Mouse (Mus musculus) heart, embryonic 10.5 days (tissue): Measurements from ENCODE around the gene Itgb8. TPM values are rescaled to one million over a fixed set of nuclear protein-coding genes. Genes with fewer than 3 reads are reported as not detected.

Experiments
- DNase-seq: peaks from one replicate; pipeline ENCODE4 v3.0.0-alpha.2; 2017; ENCODE audit warnings: low spot score
- H3K27ac ChIP-seq: fragments of 300-500 bp; sonication (generic); 2 replicates; pipeline ENCODE4 v1.5.1; 2016; ENCODE audit warnings: mild to moderate bottlenecking
- H3K27me3 ChIP-seq: fragments of 300-500 bp; sonication (generic); 2 replicates; pipeline ENCODE4 v1.6.1; 2016; ENCODE audit warnings: mild to moderate bottlenecking; ENCODE audit not compliant: poor library complexity, insufficient read depth, severe bottlenecking
- H3K36me3 ChIP-seq: fragments of 300-500 bp; sonication (generic); 2 replicates; pipeline ENCODE4 v1.6.1; 2016; ENCODE audit warnings: mild to moderate bottlenecking, moderate library complexity
- H3K4me1 ChIP-seq: fragments of 300-500 bp; sonication (generic); 2 replicates; pipeline ENCODE4 v1.6.1; 2016; ENCODE audit warnings: mild to moderate bottlenecking
- H3K4me3 ChIP-seq: fragments of 300-500 bp; sonication (generic); 2 replicates; pipeline ENCODE4 v1.5.1; 2016; ENCODE audit warnings: mild to moderate bottlenecking, moderate library complexity
- H3K9me3 ChIP-seq: fragments of 300-500 bp; sonication (generic); 2 replicates; pipeline ENCODE4 v1.6.1; 2016; ENCODE audit warnings: mild to moderate bottlenecking, moderate library complexity
- WGBS: fragments of 180-500 bp; shearing (Covaris S2); methylation state at CpG from one replicate; pipeline ENCODE4 v1.1.7; 2016; 5-methylcytosine and 5-hydroxymethylcytosine counted together
- polyA plus RNA-seq: library from polyadenylated mRNA; unstranded; fragments of >200 nt; fragmentation: Nextera tagmentation; extraction: Ambion mirVana; gene quantifications from 2 replicates; pipeline ENCODE4 v1.2.1, GENCODE M21; 2016

Itgb8 gene
- polyA plus RNA-seq, 1 experiment from 2014 or later: 4.4 TPM

DNA sequence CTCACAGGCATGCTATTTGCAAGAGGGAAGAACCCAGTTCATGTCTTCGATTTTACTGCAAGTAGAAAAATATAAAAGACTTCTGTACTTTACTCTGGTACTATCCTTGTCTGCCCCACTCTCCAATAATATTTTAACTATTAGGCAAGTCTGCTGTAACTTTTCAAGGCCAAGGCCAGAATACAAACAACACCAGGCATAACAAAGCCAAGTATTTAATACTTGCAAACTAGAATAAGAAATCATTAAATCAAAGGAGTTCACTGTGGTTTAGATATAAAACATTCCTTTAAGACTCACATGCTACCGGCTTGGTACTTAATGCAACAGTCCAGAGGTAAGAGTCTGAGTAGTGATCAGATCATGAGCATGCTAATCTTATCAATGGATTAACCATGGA, 9.0 kb downstream of the Itgb8 start:
- Histone ChIP-seq H3K4me3 (no peak overlapping the region), H3K27ac (no peak overlapping the region), H3K4me1 (no peaks in the 10 kb centered on the region), H3K36me3 (no peaks in the 10 kb centered on the region), H3K9me3 (no peaks in the 10 kb centered on the region), H3K27me3 (no peaks in the 10 kb centered on the region)
- DNase-seq: no peak
- WGBS: 75% methylated on average over 2 of the region's 2 CpGs

DNA sequence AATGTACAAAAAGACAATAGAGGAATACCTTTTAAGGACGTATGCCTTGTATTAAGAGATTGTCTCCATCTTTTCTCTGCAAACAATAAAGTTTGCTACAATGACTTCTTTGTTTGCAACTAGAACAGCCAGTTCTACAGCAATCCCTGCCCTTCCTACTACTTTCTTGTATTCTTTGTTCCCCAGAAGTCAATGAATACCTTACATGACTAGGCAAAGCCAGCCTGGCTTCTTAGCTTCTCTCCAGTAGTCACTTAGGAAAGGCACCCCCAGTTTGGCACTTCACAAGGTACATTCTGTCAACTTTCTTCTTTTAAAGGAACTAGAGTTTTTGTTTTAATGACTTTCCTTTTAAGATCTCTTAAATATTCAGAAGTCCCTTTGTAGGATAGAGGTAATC, 10.7 kb downstream of the Itgb8 start:
- H3K36me3 ChIP-seq: no peaks in the 10 kb centered on the region
- WGBS: 70% methylated on average over 1 of the region's 1 CpGs
- H3K9me3 ChIP-seq: no peaks in the 10 kb centered on the region
- H3K27ac ChIP-seq: no peak overlapping the region
- no peak overlapping the region for H3K4me3 ChIP-seq
- H3K4me1 ChIP-seq: no peaks in the 10 kb centered on the region
- no peaks in the 10 kb centered on the region for H3K27me3 ChIP-seq
- no peak for DNase-seq

DNA sequence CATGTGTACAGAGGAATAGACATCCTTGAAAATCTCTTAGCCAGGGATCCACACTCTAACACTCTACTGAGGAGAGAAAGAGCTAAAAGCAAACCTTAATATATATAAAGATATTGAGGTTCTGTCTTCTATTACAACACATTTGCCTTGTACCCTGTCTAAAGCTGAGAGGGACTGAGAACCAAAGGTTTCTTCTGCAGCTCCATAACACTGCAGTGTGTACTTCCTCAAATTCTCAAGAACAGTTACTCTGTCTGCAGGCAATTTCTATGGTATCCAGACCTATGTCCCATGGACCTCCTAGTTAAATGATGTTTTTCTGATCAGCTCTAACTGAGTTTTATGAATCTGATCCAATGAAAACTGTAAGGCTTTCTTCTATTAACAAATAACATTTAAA, 13.9 kb downstream of the Itgb8 start:
- H3K4me3 ChIP-seq: no peak overlapping the region
- no peak for DNase-seq
- H3K27me3 ChIP-seq: no peaks in the 10 kb centered on the region
- H3K36me3 ChIP-seq: no peaks in the 10 kb centered on the region
- H3K27ac ChIP-seq: no peak overlapping the region
- no peaks in the 10 kb centered on the region for H3K4me1 ChIP-seq
- no peaks in the 10 kb centered on the region for H3K9me3 ChIP-seq

DNA sequence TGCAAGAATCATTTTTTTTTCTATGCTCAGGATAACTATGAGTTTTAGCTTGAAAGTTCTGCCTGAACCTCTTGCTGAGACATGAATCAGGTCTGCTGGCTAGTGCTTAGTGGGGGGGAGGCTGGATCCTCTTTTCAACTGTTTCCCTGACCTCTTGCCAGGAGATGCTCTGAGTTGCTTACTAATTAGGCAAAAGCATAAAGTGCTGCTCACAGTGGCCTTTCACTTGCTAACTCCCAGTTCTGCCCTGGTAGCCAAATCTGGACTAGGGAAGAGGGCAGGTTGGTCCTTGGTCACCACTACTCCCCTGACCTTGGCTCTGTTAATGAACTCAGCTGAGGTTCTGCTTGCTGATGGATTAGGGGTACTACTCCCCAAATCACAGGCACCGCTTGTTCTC, 19.2 kb downstream of the Itgb8 start:
- no peaks in the 10 kb centered on the region for H3K4me1 ChIP-seq
- H3K9me3 ChIP-seq: no peaks in the 10 kb centered on the region
- WGBS: 90% methylated on average over 1 of the region's 1 CpGs
- H3K27me3 ChIP-seq: no peaks in the 10 kb centered on the region
- no peak overlapping the region for H3K4me3 ChIP-seq
- H3K36me3 ChIP-seq: no peaks in the 10 kb centered on the region
- H3K27ac ChIP-seq: no peak overlapping the region
- DNase-seq: no peak

DNA sequence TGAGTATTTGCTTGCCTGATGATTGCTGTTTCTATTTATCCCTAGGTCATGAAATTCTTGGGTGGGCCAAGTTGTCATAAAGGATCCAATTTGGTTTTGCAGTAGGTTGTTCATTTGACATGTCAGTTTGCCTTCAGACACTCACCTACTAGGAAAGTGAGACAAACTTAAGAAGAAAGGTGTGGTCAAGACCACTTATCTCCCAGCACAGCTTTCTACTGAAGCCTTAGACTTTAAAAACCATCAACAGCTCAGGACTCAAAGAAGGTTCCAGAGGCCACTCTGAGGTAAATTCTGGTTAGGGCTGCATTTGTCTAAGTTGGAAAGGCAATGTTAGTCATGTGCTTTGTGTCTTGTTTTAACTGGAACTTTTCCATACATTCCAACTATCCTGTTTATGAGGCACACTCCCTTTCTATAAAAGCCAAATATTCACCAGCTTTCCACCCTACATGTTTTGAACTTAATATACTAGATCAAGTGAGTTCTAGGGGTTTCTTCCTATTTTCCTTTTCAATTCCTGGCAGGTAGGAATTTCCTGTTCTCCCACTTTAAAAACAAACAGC, 20.8 kb downstream of the Itgb8 start:
- H3K27me3 ChIP-seq: no peaks in the 10 kb centered on the region
- no peaks in the 10 kb centered on the region for H3K9me3 ChIP-seq
- no peak for DNase-seq
- no peaks in the 10 kb centered on the region for H3K36me3 ChIP-seq
- H3K4me1 ChIP-seq: no peaks in the 10 kb centered on the region
- H3K27ac ChIP-seq: no peak overlapping the region
- no peak overlapping the region for H3K4me3 ChIP-seq

DNA sequence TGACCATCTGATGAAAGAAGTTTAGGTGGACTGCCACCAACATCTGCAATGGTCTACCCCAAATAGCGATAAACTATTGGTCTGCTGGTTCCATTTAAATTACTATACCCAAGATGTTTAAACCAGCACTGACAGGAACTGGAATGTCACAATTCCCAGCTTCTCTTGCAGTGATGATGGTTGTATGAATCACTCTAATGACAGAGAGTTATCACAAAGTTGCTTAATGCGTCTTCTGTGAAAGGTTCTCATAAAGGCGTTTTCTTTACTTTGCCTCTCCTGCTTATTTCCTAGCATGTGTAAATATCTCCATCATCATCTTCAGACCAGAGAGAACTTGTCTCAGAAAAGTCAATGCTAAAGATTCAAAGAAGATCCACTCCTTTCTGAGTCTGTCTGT, 23.4 kb downstream of the Itgb8 start:
- no peak for DNase-seq
- Histone ChIP-seq H3K36me3 (no peaks in the 10 kb centered on the region), H3K27ac (no peak overlapping the region), H3K4me1 (no peaks in the 10 kb centered on the region), H3K9me3 (no peaks in the 10 kb centered on the region), H3K27me3 (no peaks in the 10 kb centered on the region), H3K4me3 (no peak overlapping the region)
- 90% methylated on average over 3 of the region's 3 CpGs for WGBS

DNA sequence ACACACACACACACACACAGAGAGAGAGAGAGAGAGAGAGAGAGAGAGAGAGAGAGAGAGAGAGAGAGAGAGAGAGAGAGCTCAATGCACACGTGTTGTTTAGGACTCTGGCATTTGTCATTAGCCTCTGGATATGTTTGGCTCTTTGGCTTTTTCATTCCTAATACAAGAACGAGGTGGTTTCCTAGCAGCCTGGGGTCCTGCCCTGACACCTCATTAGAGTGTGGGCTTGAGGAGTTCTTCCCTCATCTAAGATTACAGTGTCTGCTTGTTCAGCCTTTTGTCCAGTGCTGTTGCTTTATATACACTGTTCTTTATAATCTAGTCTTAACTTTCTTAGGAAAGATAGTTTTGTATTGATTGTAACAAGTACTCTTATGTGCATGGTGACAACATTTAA, 27.1 kb downstream of the Itgb8 start:
- no peak for DNase-seq
- 56% methylated on average over 2 of the region's 2 CpGs for WGBS

DNA sequence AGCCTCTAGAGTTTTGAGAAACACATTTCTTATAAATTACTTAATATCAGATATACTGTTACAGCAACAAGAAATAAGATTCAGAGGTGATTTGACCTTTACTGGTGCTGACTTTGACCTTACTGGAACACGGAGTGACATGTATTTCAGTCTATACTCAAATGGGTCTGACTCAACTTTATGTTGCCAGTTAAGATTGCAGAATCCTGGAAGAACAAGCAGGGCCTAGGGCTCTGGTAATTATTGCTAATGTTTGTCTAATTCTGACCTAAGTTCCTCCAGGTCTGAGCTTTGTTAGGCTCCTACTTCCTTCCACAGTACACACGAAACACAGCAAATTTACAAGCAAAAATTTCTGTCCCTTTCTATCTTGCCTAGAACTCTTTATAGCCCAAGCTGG, 28.0 kb downstream of the Itgb8 start:
- DNase-seq: no peak
- H3K4me1 ChIP-seq: no peaks in the 10 kb centered on the region
- 75% methylated on average over 2 of the region's 2 CpGs for WGBS
- no peak overlapping the region for H3K4me3 ChIP-seq
- H3K27ac ChIP-seq: no peak overlapping the region
- no peaks in the 10 kb centered on the region for H3K9me3 ChIP-seq
- H3K27me3 ChIP-seq: no peaks in the 10 kb centered on the region
- H3K36me3 ChIP-seq: no peaks in the 10 kb centered on the region

More for the DNA sequence above, 27.1 kb downstream of the Itgb8 start:
- Histone ChIP-seq H3K9me3 (no peaks in the 10 kb centered on the region), H3K27me3 (no peaks in the 10 kb centered on the region), H3K27ac (no peak overlapping the region), H3K4me3 (no peak overlapping the region), H3K4me1 (no peaks in the 10 kb centered on the region), H3K36me3 (no peaks in the 10 kb centered on the region)

DNA sequence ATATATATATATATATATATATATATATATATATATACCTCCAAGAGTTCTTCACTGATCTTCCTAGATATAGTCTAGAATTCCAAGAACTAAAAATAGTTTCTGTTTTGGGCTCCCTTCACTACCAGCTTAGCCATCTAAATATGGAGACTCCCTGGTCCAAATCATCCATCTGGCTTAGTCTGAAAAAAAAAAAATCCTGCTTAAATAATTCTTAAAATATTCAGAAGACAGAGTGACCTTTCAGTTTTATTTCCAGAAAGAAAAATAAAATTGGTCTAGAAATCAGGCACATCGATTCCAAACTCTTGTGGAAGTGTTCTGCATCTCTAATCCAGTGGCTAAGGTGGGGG, 28.6 kb downstream of the Itgb8 start:
- H3K36me3 ChIP-seq: no peaks in the 10 kb centered on the region

DNA sequence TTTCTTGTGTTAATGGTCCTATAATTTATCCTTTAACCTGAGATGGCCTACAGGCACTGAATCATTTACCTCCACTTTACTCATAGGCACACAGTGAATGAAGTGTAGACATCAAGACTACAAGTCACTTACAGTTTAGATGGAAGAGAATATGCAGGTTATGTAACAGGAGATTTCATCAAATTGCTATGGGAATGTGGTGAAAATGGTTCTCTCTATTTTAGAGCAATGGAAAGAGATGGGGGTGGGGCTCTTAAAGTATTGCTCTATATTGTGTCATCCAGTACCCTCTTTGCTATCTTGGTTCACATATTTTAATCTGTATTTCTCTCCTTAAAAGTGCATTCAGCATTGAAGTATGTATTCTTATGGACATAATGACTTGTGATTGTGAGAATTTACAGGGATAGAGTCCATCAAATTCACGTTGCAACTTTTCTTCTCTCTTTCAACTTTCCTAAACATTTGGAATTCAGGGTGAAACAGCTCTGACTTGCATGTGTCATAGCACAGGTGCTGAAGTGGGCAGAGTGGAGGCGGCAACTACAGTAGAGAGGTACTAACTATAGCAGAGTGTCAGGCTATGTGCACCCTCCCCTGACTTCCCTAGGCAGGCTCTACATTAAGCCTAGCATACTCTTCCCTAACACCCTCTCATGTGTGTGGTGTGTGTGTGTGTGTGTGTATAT, 29.1 kb downstream of the Itgb8 start:
- WGBS: 83% methylated on average over 2 of the region's 2 CpGs

More for the DNA sequence above, 28.6 kb downstream of the Itgb8 start:
- H3K4me1 ChIP-seq: no peaks in the 10 kb centered on the region
- no peak overlapping the region for H3K27ac ChIP-seq
- 94% methylated on average over 1 of the region's 1 CpGs for WGBS
- H3K9me3 ChIP-seq: no peaks in the 10 kb centered on the region
- no peaks in the 10 kb centered on the region for H3K27me3 ChIP-seq
- H3K4me3 ChIP-seq: no peak overlapping the region
- no peak for DNase-seq

DNA sequence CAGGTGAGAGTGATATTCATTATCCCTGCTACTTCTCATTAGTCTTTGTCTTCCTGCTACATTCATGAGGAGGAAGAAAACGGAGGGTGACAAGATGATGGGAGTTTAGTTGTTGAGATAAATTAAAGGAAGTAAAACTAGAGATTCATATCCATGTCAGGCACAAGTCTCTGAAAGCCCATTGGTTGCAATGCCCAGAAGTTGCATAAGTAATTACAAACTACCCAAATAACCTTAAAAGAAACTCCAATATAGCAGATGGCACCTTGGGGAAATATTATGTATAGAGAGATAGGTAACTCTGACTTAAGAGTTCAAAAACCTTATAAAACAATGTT, 31.2 kb downstream of the Itgb8 start:
- no peaks in the 10 kb centered on the region for H3K27me3 ChIP-seq
- H3K4me3 ChIP-seq: no peak overlapping the region
- H3K9me3 ChIP-seq: no peaks in the 10 kb centered on the region
- no peak overlapping the region for H3K27ac ChIP-seq
- no peak for DNase-seq
- no peaks in the 10 kb centered on the region for H3K36me3 ChIP-seq
- no peaks in the 10 kb centered on the region for H3K4me1 ChIP-seq
- 69% methylated on average over 1 of the region's 1 CpGs for WGBS

More for the DNA sequence above, 29.1 kb downstream of the Itgb8 start:
- Histone ChIP-seq H3K4me1 (no peaks in the 10 kb centered on the region), H3K9me3 (no peaks in the 10 kb centered on the region), H3K36me3 (no peaks in the 10 kb centered on the region), H3K27me3 (no peaks in the 10 kb centered on the region), H3K4me3 (no peak overlapping the region), H3K27ac (no peak overlapping the region)
- no peak for DNase-seq

DNA sequence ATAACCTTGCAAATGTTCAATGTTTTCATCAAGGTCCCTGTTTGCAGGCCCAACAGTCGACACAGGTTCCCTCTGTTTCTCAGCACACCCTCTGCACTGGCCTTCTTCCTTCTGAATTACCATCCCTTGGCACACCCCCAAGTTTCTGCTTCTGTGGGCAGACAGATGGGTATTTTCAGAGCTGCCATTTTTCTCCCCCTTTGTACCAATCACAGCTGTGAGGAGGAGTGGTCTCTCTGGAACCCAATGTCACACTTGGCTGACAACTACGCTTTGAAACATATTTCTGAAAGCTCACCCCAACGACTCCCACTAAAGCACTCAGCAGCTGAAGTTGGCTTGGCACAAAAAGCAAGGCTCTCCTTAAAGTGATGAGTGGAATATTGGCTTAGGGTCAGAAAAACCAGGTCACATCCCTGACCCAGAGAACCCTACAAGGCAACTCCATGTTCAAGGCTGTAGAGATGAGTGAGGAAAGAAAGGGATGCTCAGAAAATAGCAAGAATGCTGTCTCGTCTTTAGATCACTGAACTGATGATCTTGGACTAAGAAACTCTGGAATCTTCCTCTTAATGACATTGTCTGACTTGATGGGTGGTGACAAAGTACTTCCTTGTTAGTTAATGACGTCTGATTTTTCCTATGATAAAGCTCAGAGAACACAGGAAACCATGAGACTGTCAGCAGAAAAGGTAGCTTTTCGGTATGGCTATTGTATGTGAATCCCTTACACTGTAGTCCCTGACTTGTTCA, 31.7 kb downstream of the Itgb8 start:
- H3K36me3 ChIP-seq: no peaks in the 10 kb centered on the region
- H3K27me3 ChIP-seq: no peaks in the 10 kb centered on the region
- no peak overlapping the region for H3K27ac ChIP-seq
- no peaks in the 10 kb centered on the region for H3K9me3 ChIP-seq
- H3K4me1 ChIP-seq: no peaks in the 10 kb centered on the region
- H3K4me3 ChIP-seq: no peak overlapping the region
- DNase-seq: no peak
- 70% methylated on average over 6 of the region's 6 CpGs for WGBS

DNA sequence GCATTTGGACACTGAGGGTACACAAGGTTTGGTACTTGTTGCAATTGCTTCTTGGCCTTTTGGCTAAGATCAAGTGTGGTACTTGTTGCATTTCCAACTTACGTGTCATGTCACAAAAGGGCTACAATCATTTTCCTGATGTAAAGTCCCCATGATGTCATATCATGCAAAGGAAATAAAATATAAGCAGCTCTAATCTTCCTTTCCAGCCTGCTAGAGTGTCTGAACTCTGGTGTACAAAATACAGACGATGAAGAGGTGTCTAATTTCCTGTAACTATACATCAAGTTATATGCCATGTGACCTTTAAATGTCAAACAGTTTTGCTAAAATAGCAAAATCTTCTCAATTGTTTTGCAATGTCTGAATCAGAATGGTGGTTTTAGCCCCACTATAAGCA, 34.2 kb downstream of the Itgb8 start:
- no peak overlapping the region for H3K4me3 ChIP-seq
- no peak for DNase-seq
- H3K27ac ChIP-seq: no peak overlapping the region
- H3K4me1 ChIP-seq: no peaks in the 10 kb centered on the region
- no peaks in the 10 kb centered on the region for H3K36me3 ChIP-seq
- H3K9me3 ChIP-seq: no peaks in the 10 kb centered on the region
- 80% methylated on average over 2 of the region's 2 CpGs for WGBS
- no peaks in the 10 kb centered on the region for H3K27me3 ChIP-seq
